Mouse (Mus musculus): ENCODE data around the gene Slc39a11.

GRCm38 (mm10) chr11:113622028-113622427 is 27.9 kb downstream of the Slc39a11 start:
- TF ChIP-seq CTCF (IDR thresholded peaks at IDR 0.05; ENCODE audit: insufficient read depth, low read length) (no peak), POLR2A (IDR thresholded peaks at IDR 0.05; ENCODE audit: borderline replicate concordance, extremely low read depth, low read depth, low read length) (no peak)
